Mouse (Mus musculus) megakaryocyte progenitor cell, adult 5-6 weeks (primary cell): ENCODE results near the gene Hpcal4. TPM values are rescaled to one million over a fixed set of nuclear protein-coding genes. Genes with fewer than 3 reads are reported as not detected.

Source experiments
- ATAC-seq: replicated peaks from 2 replicates; pipeline ENCODE4 v1.8.0; 2016; ENCODE audit warnings: mild to moderate bottlenecking, moderate TSS enrichment, inconsistent platforms; ENCODE audit not compliant: poor library complexity
- total RNA-seq, 2 experiments: library from RNA; stranded (forward) in 1 of 2; stranded (reverse) in 1 of 2; fragments of 157-497, 149-512 nt in 1 of 2; fragments of 200-1000 nt in 1 of 2; gene quantifications; 2 replicates each; pipeline versions ENCODE4 v1.2.3 to v1.2.4; 2015 to 2017

The Hpcal4 gene
- total RNA-seq, 2 experiments from 2014 or later: not detected

- ATAC-seq: peak; percentile 12; the same call in 1 of the 2 replicates
Measured at GRCm38 (mm10) chr4:123201186-123202093, 18.4 kb downstream of the Hpcal4 start, which contains the start of gene Nt5c1a. TSS of gene Nt5c1a (plus strand) at chr4:123201504.

GRCm38 (mm10) chr4:123202094-123202420 is 19.0 kb downstream of the Hpcal4 start:
- ATAC-seq: no peak

GRCm38 (mm10) chr4:123207337-123207736 is 24.3 kb downstream of the Hpcal4 start:
- peak; percentile 93 for ATAC-seq

GRCm38 (mm10) chr4:123210996-123211395 is 28.0 kb downstream of the Hpcal4 start:
- ATAC-seq: no peak

GRCm38 (mm10) chr4:123211453-123211852 is 28.4 kb downstream of the Hpcal4 start:
- no peak for ATAC-seq

- ATAC-seq: no peak
Measured at GRCm38 (mm10) chr4:123212330-123212729, 29.3 kb downstream of the Hpcal4 start.

- ATAC-seq: no peak
Measured at GRCm38 (mm10) chr4:123213975-123214374, 30.9 kb downstream of the Hpcal4 start.

GRCm38 (mm10) chr4:123215367-123215766 is 32.3 kb downstream of the Hpcal4 start:
- no peak for ATAC-seq

GRCm38 (mm10) chr4:123216782-123217181 is 33.8 kb downstream of the Hpcal4 start:
- ATAC-seq: peak; percentile 64

GRCm38 (mm10) chr4:123219720-123220357 is 36.8 kb downstream of the Hpcal4 start:
- ATAC-seq: peak; percentile 89

GRCm38 (mm10) chr4:123220637-123221036 is 37.6 kb downstream of the Hpcal4 start:
- ATAC-seq: no peak

- peak; percentile 62; the same call in 1 of the 2 replicates for ATAC-seq
Measured at GRCm38 (mm10) chr4:123223309-123223708, 40.3 kb downstream of the Hpcal4 start.

- no peak for ATAC-seq
Measured at GRCm38 (mm10) chr4:123225718-123226403, 42.8 kb downstream of the Hpcal4 start.

- no peak for ATAC-seq
Measured at GRCm38 (mm10) chr4:123227707-123228106, 44.7 kb downstream of the Hpcal4 start.

GRCm38 (mm10) chr4:123228270-123228669 is 45.2 kb downstream of the Hpcal4 start:
- ATAC-seq: no peak

- ATAC-seq: 0 out of 2 replicates have a peak, but pooled peaks have one; percentile 10
Measured at GRCm38 (mm10) chr4:123229166-123229565, 46.1 kb downstream of the Hpcal4 start.

- no peak; the same call in 1 of the 2 replicates for ATAC-seq
Measured at GRCm38 (mm10) chr4:123232841-123233240, 49.8 kb downstream of the Hpcal4 start.

- peak; percentile 42 for ATAC-seq
Measured at GRCm38 (mm10) chr4:123233492-123234084, 50.6 kb downstream of the Hpcal4 start, which contains the start of gene Heyl. TSS of gene Heyl (plus strand) at chr4:123233556.

- ATAC-seq: no peak
Measured at GRCm38 (mm10) chr4:123235835-123236430, 52.9 kb downstream of the Hpcal4 start.

GRCm38 (mm10) chr4:123236431-123237031 is 53.5 kb downstream of the Hpcal4 start:
- no peak for ATAC-seq
